Mouse (Mus musculus) myocyte (in vitro differentiated cells): Measurements from ENCODE around the gene Zfp871.

Experiments
- CEBPB ChIP-seq: IDR thresholded peaks from 2 replicates; pipeline ENCODE4 v1.6.1; 2011; ENCODE audit warnings: mild to moderate bottlenecking, moderate library complexity; ENCODE audit not compliant: poor library complexity, insufficient read depth, severe bottlenecking
- E2F4 ChIP-seq: IDR thresholded peaks from one replicate; pipeline ENCODE4 v1.6.1; 2011; ENCODE audit warnings: mild to moderate bottlenecking, control low read depth, moderate library complexity; ENCODE audit not compliant: insufficient read depth
- MAX ChIP-seq: IDR thresholded peaks from one replicate; pipeline ENCODE4 v1.6.1; 2011; ENCODE audit warnings: low read depth, mild to moderate bottlenecking, control low read depth
- MYOD1 ChIP-seq, 3 experiments: IDR thresholded peaks; one replicate each; pipeline ENCODE4 v1.6.1; 2011; ENCODE audit warnings: control low read depth in 2 of 3, low read depth in 2 of 3, mild to moderate bottlenecking in 2 of 3, moderate library complexity in 1 of 3; ENCODE audit not compliant: insufficient read length in 2 of 3, control insufficient read depth in 1 of 3
- MYOG ChIP-seq, 3 experiments: IDR thresholded peaks; one replicate each; pipeline ENCODE4 v1.6.1; 2011; ENCODE audit warnings: control low read depth in 2 of 3, low read depth in 2 of 3, mild to moderate bottlenecking in 2 of 3; ENCODE audit not compliant: insufficient read length in 2 of 3, control insufficient read depth in 1 of 3, insufficient read depth in 1 of 3
- POLR2A ChIP-seq: IDR thresholded peaks from one replicate; pipeline ENCODE4 v1.6.1; 2011; ENCODE audit warnings: low read depth, mild to moderate bottlenecking, control low read depth, moderate library complexity; ENCODE audit not compliant: insufficient read length
- POLR2AphosphoS2 ChIP-seq: IDR thresholded peaks from one replicate; pipeline ENCODE4 v1.6.1; 2011; ENCODE audit warnings: low read depth, control low read depth; ENCODE audit not compliant: insufficient read length
- SRF ChIP-seq: IDR thresholded peaks from one replicate; pipeline ENCODE4 v1.6.1; 2011; ENCODE audit warnings: low read depth; ENCODE audit not compliant: control insufficient read depth, insufficient read length
- TCF12 ChIP-seq: IDR thresholded peaks from one replicate; pipeline ENCODE4 v1.6.1; 2011; ENCODE audit warnings: mild to moderate bottlenecking, control low read depth; ENCODE audit not compliant: poor library complexity, insufficient read depth, severe bottlenecking
- TCF3 ChIP-seq: IDR thresholded peaks from one replicate; pipeline ENCODE4 v1.6.1; 2011; ENCODE audit warnings: low read depth, control low read depth; ENCODE audit not compliant: insufficient read length
- USF1 ChIP-seq: IDR thresholded peaks from one replicate; pipeline ENCODE4 v1.6.1; 2011; ENCODE audit warnings: low read depth, mild to moderate bottlenecking, control low read depth, moderate library complexity

DNA sequence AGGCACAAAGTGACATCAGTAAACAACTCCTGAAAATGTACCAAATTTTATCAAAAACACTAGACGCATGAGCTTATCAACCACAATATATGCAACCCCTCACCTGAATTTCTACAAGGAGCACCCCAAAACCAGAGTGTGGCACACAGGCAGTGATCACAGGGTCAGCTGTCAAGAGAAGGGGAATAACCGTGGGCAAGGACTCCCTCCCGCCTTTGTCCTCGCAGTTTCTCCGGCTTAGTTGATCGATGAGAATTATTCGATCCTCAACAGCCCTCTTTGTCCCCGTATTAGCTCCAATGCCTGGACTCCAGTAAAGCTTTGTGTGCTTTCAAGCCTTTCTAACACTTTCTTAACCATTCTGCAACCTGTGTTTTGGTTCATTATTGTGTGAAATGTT, 20.8 kb upstream of the Zfp871 start:
- TF ChIP-seq POLR2A = no peak
- no peak for TF ChIP-seq TCF3
- TF ChIP-seq MAX = no peak
- TF ChIP-seq CEBPB = no peak
- no peak for TF ChIP-seq USF1
- TF ChIP-seq SRF = no peak
- TF ChIP-seq E2F4 = no peak
- TF ChIP-seq MYOG (IDR thresholded peaks at IDR 0.05; ENCODE audit: control insufficient read depth in 1 of 3, insufficient read depth in 1 of 3, insufficient read length in 2 of 3, low read depth in 2 of 3) = no peak
- no peak for TF ChIP-seq POLR2AphosphoS2
- TF ChIP-seq MYOD1 (IDR thresholded peaks at IDR 0.05; ENCODE audit: control insufficient read depth in 1 of 3, insufficient read length in 2 of 3, low read depth in 2 of 3) = no peak
- TF ChIP-seq TCF12 = no peak
